Mouse (Mus musculus): ENCODE data around the gene Socs3. TPM values are rescaled to one million over a fixed set of nuclear protein-coding genes. Genes with fewer than 3 reads are reported as not detected.

The Socs3 gene
- polyA plus RNA-seq, 1 experiment, result 5.0 TPM

DNA sequence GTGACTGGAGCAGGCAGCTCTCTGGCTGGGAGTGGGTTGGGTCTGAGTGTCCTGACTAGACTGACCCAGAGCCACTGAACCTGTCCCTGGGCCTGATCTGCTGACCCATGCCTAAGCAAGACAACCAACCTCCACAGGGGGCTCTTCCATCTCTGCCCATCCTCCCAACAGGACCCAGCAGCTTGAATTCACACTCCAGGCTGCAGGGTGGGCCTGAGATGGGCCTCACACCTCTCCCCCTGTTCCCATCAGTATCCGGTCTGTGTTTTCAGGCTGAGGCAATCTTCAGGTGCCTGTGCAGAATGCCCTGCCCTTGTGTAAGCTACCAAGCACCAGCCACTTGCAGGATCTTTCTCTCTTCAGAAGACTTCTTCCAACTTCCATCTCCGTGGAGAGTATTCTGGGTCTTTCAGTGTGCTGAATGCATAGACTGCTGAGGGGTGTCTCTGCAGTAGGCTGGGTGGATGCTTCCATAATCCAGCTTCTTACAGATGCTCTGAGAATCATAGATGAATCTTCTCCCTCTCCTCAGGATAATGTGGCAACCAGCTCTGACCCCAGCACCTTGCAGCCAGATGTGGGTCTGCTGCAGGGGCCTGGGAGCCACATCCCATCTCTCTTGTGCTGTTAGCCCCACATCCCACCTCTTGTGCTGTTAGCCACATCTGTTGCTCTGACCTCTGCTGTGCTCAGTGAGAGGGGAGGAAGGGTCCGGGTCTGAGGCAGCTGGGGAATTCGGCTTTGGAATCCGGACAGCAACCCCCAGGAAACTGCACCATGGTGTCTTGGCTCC is 35.1 kb downstream of the Socs3 start:
- no peak for TF ChIP-seq POLR2A (IDR thresholded peaks at IDR 0.05; ENCODE audit: low read depth, low read length)
- no peak for TF ChIP-seq CTCF (conservative IDR thresholded peaks at IDR 0.05; ENCODE audit: insufficient read depth, insufficient read length, low read depth, low read length)
- Histone ChIP-seq H3K4me1 (ENCODE audit: control insufficient read depth, insufficient read depth, low read length) (no peaks in the 10 kb centered on the region), H3K27ac (ENCODE audit: insufficient read depth, low read depth, low read length) (no peak overlapping the region; the same call in 1 of the 2 replicates), H3K4me3 (ENCODE audit: insufficient read depth, low read depth, low read length) (no peak overlapping the region), H3K27me3 (replicated peaks; ENCODE audit: control insufficient read depth, insufficient read depth, low read length) (no peaks in the 10 kb centered on the region), H3K36me3 (ENCODE audit: control insufficient read depth, insufficient read depth, low read length) (no peaks in the 10 kb centered on the region)
- DNase-seq, result no peak
- 73% methylated on average over 5 of the region's 5 CpGs for WGBS

DNA sequence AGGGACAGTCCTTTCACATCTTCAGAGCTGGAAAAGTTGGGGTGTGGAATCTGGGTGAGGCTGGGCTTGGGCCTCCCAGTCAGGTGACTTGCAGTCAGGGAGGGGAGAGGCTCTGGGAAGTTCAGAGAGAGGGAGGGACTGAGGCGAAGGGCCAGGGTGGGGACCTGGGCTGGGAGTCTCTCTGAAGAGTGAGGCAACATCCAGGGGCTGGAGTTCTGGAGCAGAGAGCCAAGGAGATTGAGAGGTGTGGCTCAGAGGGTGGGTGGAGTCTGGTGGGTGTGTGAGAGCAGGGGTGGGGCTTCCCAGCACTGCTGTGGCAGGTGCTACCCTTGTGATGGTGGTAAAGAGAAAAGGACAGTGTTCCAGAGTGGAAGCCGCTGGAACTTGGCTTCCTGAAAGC is 35.7 kb downstream of the Socs3 start:
- TF ChIP-seq POLR2A (IDR thresholded peaks at IDR 0.05; ENCODE audit: low read depth, low read length), result no peak
- no peak for TF ChIP-seq CTCF (conservative IDR thresholded peaks at IDR 0.05; ENCODE audit: insufficient read depth, insufficient read length, low read depth, low read length)
- WGBS, result 69% methylated on average over 2 of the region's 2 CpGs
- DNase-seq, result peak; percentile 38
- Histone ChIP-seq H3K4me3 (ENCODE audit: insufficient read depth, low read depth, low read length) (no peak overlapping the region), H3K4me1 (ENCODE audit: control insufficient read depth, insufficient read depth, low read length) (no peaks in the 10 kb centered on the region), H3K27ac (ENCODE audit: insufficient read depth, low read depth, low read length) (no peak overlapping the region), H3K36me3 (ENCODE audit: control insufficient read depth, insufficient read depth, low read length) (no peaks in the 10 kb centered on the region), H3K27me3 (replicated peaks; ENCODE audit: control insufficient read depth, insufficient read depth, low read length) (no peaks in the 10 kb centered on the region)

DNA sequence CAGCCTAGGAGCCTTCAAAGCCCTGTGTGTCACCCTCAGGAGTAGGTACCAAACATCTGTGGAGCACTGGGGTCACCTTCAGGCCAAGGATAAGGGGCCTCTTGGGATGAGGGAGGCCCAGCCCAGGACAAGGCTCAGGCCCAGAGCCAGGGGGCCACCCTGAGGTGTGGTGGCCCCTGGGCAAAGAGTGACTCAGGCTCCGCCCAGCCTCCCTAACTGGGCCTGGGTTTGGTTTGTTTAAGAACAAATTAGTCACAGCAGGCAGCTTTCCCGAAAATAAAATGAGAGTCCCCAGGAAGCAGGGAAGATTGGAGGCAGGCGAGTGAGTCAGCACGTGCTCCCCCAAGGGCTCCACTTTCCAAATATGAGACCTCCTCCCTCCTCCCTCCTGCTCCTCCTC is 37.7 kb downstream of the Socs3 start:
- Histone ChIP-seq H3K27me3 (replicated peaks; ENCODE audit: control insufficient read depth, insufficient read depth, low read length) (no peaks in the 10 kb centered on the region), H3K4me1 (ENCODE audit: control insufficient read depth, insufficient read depth, low read length) (no peaks in the 10 kb centered on the region), H3K4me3 (ENCODE audit: insufficient read depth, low read depth, low read length) (no peak overlapping the region), H3K27ac (ENCODE audit: insufficient read depth, low read depth, low read length) (no peak overlapping the region), H3K36me3 (ENCODE audit: control insufficient read depth, insufficient read depth, low read length) (no peaks in the 10 kb centered on the region)
- no peak for TF ChIP-seq POLR2A (IDR thresholded peaks at IDR 0.05; ENCODE audit: low read depth, low read length)
- no peak for TF ChIP-seq CTCF (conservative IDR thresholded peaks at IDR 0.05; ENCODE audit: insufficient read depth, insufficient read length, low read depth, low read length)
- DNase-seq, result no peak
- 75% methylated on average over 4 of the region's 4 CpGs for WGBS

DNA sequence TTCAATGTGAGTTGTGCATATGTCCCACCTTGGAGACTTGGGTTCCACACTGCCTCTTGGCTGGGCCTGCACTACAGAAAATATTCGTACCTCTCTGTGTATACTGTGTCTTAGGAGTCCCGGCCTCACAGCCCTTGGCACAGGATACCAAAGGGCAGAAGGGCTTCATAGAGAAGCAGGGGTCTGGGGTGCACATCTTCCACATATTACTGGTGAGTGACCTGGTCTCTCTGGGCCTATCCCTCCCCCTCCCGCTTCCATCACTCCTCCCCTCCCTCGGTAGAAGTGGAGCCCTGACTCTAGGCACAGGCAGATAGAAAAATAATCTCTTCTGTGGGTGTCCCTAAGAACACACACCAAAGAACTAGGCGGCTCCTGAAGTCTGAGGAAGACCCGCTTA is 38.3 kb downstream of the Socs3 start:
- Histone ChIP-seq H3K4me1 (ENCODE audit: control insufficient read depth, insufficient read depth, low read length) (no peaks in the 10 kb centered on the region), H3K36me3 (ENCODE audit: control insufficient read depth, insufficient read depth, low read length) (no peaks in the 10 kb centered on the region), H3K4me3 (ENCODE audit: insufficient read depth, low read depth, low read length) (no peak overlapping the region), H3K27me3 (replicated peaks; ENCODE audit: control insufficient read depth, insufficient read depth, low read length) (no peaks in the 10 kb centered on the region), H3K27ac (ENCODE audit: insufficient read depth, low read depth, low read length) (no peak overlapping the region)
- 90% methylated on average over 6 of the region's 6 CpGs for WGBS
- TF ChIP-seq POLR2A (IDR thresholded peaks at IDR 0.05; ENCODE audit: low read depth, low read length) (no peak), CTCF (conservative IDR thresholded peaks at IDR 0.05; ENCODE audit: insufficient read depth, insufficient read length, low read depth, low read length) (no peak)
- DNase-seq, result no peak

DNA sequence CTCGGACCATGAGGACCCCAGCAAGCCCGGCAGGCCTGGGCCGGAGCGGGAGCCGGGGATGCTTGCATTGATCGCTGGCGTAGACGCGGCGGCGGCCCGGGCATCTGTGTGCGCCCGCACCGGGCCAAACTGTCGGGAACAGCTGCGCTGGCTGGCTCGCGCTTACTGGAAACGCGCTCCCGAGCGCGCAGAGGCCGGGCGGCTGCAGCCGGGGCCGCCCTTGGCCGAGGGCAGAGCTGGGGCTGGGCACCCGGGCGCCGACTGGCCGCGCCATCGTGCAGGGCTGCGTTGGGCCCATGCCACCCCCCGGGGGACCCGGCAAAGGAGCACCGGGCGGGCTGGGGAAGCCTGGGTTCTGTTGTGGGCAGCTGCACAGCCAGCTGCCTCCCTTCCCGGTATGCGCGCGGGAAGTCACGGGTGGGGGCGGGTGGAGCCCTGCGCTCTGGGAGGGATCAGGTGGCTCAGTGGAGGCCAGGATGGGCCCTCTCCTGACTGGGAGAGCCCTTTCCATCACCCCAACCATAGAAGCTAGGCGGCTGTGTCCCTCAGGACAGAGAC is 39.0 kb downstream of the Socs3 start:
- TF ChIP-seq CTCF (conservative IDR thresholded peaks at IDR 0.05; ENCODE audit: insufficient read depth, insufficient read length, low read depth, low read length) (no peak), POLR2A (IDR thresholded peaks at IDR 0.05; ENCODE audit: low read depth, low read length) (no peak)
- no peaks in the 10 kb centered on the region for H3K27me3 ChIP-seq (replicated peaks; ENCODE audit: control insufficient read depth, insufficient read depth, low read length)
- no peak overlapping the region for H3K27ac ChIP-seq (ENCODE audit: insufficient read depth, low read depth, low read length)
- no peaks in the 10 kb centered on the region for H3K36me3 ChIP-seq (ENCODE audit: control insufficient read depth, insufficient read depth, low read length)
- no peak for DNase-seq
- WGBS, result 2% methylated on average over 44 of the region's 48 CpGs
- H3K4me1 ChIP-seq (ENCODE audit: control insufficient read depth, insufficient read depth, low read length), result no peaks in the 10 kb centered on the region
- no peak overlapping the region; the same call in 1 of the 2 replicates for H3K4me3 ChIP-seq (ENCODE audit: insufficient read depth, low read depth, low read length)

DNA sequence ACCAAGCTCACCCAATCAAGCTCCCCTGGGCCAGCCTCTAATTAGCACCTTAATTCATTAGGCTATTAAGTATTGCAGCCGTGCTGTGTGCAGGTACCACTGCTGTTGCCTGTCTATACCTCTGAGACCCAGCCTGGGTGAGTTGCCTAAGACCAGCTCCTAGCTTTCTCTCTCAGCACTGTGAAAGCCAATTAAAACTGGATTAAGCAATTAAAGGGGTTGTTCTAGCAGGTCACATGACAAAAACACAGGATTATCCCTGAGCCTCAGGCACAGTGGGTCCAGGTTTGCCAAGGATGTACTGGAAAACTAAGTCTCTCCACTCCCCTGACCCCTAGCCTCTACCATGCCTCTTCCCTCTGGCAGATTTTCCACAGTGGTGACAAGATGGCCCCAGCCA is 44.3 kb downstream of the Socs3 start:
- Histone ChIP-seq H3K4me1 (ENCODE audit: control insufficient read depth, insufficient read depth, low read length) (no peaks in the 10 kb centered on the region), H3K4me3 (ENCODE audit: insufficient read depth, low read depth, low read length) (no peak overlapping the region), H3K27me3 (replicated peaks; ENCODE audit: control insufficient read depth, insufficient read depth, low read length) (no peaks in the 10 kb centered on the region), H3K27ac (ENCODE audit: insufficient read depth, low read depth, low read length) (no peak overlapping the region), H3K36me3 (ENCODE audit: control insufficient read depth, insufficient read depth, low read length) (no peaks in the 10 kb centered on the region)
- no peak for DNase-seq
- TF ChIP-seq CTCF (conservative IDR thresholded peaks at IDR 0.05; ENCODE audit: insufficient read depth, insufficient read length, low read depth, low read length), result no peak
- no peak for TF ChIP-seq POLR2A (IDR thresholded peaks at IDR 0.05; ENCODE audit: low read depth, low read length)
- WGBS, result 75% methylated on average over 1 of the region's 1 CpGs

DNA sequence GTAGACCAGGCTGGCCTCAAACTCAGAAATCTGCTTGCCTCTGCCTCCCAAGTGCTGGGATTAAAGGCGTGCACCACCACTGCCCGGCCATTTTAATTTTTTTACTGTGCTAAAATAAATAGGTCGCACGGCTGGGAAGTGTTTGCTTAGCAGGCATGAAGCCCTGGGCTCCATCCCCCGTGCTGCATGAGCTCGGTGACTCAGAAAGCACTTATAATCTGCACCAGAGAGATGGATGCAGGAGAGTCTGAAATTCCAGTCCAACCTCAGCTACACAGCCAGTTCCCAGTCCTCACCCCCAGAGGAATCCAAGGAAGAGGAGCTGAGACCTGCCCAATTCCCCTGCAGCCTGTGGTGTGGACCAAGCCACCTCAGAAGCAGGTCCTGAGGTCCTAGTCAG is 45.4 kb downstream of the Socs3 start:
- Histone ChIP-seq H3K4me1 (ENCODE audit: control insufficient read depth, insufficient read depth, low read length) (no peaks in the 10 kb centered on the region), H3K36me3 (ENCODE audit: control insufficient read depth, insufficient read depth, low read length) (no peaks in the 10 kb centered on the region), H3K27ac (ENCODE audit: insufficient read depth, low read depth, low read length) (no peak overlapping the region), H3K4me3 (ENCODE audit: insufficient read depth, low read depth, low read length) (no peak overlapping the region), H3K27me3 (replicated peaks; ENCODE audit: control insufficient read depth, insufficient read depth, low read length) (no peaks in the 10 kb centered on the region)
- DNase-seq, result no peak
- WGBS, result 81% methylated on average over 6 of the region's 6 CpGs
- TF ChIP-seq CTCF (conservative IDR thresholded peaks at IDR 0.05; ENCODE audit: insufficient read depth, insufficient read length, low read depth, low read length) (no peak), POLR2A (IDR thresholded peaks at IDR 0.05; ENCODE audit: low read depth, low read length) (no peak)

Measured in kidney, adult 2 months (tissue).